Mouse (Mus musculus): ENCODE measurements around the gene Glipr2. TPM values are rescaled to one million over a fixed set of nuclear protein-coding genes. Genes with fewer than 3 reads are reported as not detected.

Gene Glipr2
- polyA plus RNA-seq, 1 experiment from 2014 or later, result 86.2 TPM

DNA sequence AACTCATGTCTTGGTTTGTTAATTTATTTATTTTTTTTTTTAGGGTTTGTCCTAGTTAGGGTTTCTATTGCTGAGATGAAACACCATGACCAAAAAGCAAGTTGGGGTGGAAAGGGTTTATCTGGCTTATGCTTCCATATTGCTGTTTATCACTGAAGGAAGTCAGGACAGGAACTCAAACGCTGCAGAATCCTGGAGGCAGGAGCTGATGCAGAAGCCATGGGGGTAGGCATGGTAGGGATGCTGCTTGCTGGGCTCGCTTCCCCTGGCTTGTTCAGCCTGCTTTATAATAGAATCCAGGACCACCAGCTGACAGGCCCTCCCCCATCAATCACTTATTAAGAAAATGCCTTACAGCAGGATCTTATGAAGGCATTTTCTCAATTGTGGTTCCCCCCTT lies 53.7 kb downstream of the Glipr2 start:
- Histone ChIP-seq H3K4me3 (replicated peaks) (no peak overlapping the region), H3K27me3 (no peaks in the 10 kb centered on the region), H3K9ac (replicated peaks) (no peak overlapping the region), H3K4me2 (no peak overlapping the region), H3K36me3 (peaks cover 2% of the 10 kb centered on the region; the same call in 1 of the 2 replicates), H3K9me3 (no peaks in the 10 kb centered on the region), H3K27ac (no peak overlapping the region), H3K4me1 (replicated peaks) (peaks cover 18% of the 10 kb centered on the region)
- WGBS, result 44% methylated on average over 2 of the region's 2 CpGs
- ATAC-seq (ENCODE audit: insufficient number of reproducible peaks, insufficient read depth, low FRiP score, low TSS enrichment, low read depth), result no peak

DNA sequence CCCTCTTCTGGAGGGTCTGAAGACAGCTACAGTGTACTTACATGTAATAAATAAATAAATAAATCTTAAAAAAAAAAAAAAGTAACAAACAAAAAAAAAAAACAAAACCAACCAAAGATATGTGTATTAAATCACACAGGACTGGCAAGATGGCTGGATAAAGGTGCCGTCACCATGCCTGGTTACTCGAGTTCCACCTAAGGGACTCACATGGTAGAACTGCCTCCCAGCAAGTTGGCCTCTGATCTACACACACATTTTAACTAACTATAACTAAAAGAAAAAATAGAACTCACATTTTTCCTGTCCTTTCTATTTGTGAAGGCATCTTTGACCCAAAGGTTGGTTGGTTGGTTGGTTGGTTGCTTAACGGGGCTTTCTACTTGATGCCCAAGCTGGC lies 54.6 kb downstream of the Glipr2 start:
- no peak overlapping the region for H3K27ac ChIP-seq
- H3K9ac ChIP-seq (replicated peaks), result peak overlapping the region; percentile 96
- no peaks in the 10 kb centered on the region for H3K27me3 ChIP-seq
- H3K4me2 ChIP-seq, result peak overlapping the region; percentile 96
- no peak for ATAC-seq (ENCODE audit: insufficient number of reproducible peaks, insufficient read depth, low FRiP score, low TSS enrichment, low read depth)
- WGBS, result 85% methylated on average over 3 of the region's 3 CpGs
- peak overlapping the region; percentile 99 for H3K4me3 ChIP-seq (replicated peaks)
- peaks cover 7% of the 10 kb centered on the region; the same call in 1 of the 2 replicates for H3K36me3 ChIP-seq
- peaks cover 18% of the 10 kb centered on the region for H3K4me1 ChIP-seq (replicated peaks)
- no peaks in the 10 kb centered on the region for H3K9me3 ChIP-seq

GRCm38 (mm10) chr4:44012376-44013367 lies 55.5 kb downstream of the Glipr2 start:
- Histone ChIP-seq H3K4me3 (replicated peaks) (peak overlapping the region; percentile 99), H3K36me3 (peaks cover 13% of the 10 kb centered on the region; the same call in 1 of the 2 replicates), H3K9ac (replicated peaks) (peak overlapping the region; percentile 96), H3K27me3 (no peaks in the 10 kb centered on the region), H3K4me1 (replicated peaks) (peaks cover 18% of the 10 kb centered on the region), H3K9me3 (no peaks in the 10 kb centered on the region), H3K4me2 (peak overlapping the region; percentile 96), H3K27ac (peak overlapping the region; percentile 72)
- ATAC-seq (ENCODE audit: insufficient number of reproducible peaks, insufficient read depth, low FRiP score, low TSS enrichment, low read depth), result peak; percentile 96
- WGBS, result under 1% methylated on average over 77 of the region's 77 CpGs

- H3K27me3 ChIP-seq, result no peaks in the 10 kb centered on the region
- H3K27ac ChIP-seq, result no peak overlapping the region
- ATAC-seq (ENCODE audit: insufficient number of reproducible peaks, insufficient read depth, low FRiP score, low TSS enrichment, low read depth), result no peak
- H3K9me3 ChIP-seq, result no peaks in the 10 kb centered on the region
- H3K4me1 ChIP-seq (replicated peaks), result peaks cover 18% of the 10 kb centered on the region
- 30% methylated on average over 11 of the region's 11 CpGs for WGBS
- H3K4me3 ChIP-seq (replicated peaks), result peak overlapping the region; percentile 99
- H3K4me2 ChIP-seq, result peak overlapping the region; percentile 96
- peaks cover 17% of the 10 kb centered on the region for H3K36me3 ChIP-seq
- peak overlapping the region; percentile 96 for H3K9ac ChIP-seq (replicated peaks)
Observed at GRCm38 (mm10) chr4:44013391-44014070, 56.3 kb downstream of the Glipr2 start.

- Histone ChIP-seq H3K9ac (replicated peaks) (no peak overlapping the region), H3K36me3 (peaks cover 42% of the 10 kb centered on the region), H3K27me3 (no peaks in the 10 kb centered on the region), H3K27ac (no peak overlapping the region), H3K4me1 (replicated peaks) (peaks cover 18% of the 10 kb centered on the region), H3K4me2 (no peak overlapping the region), H3K9me3 (no peaks in the 10 kb centered on the region), H3K4me3 (replicated peaks) (no peak overlapping the region)
- 89% methylated on average over 4 of the region's 4 CpGs for WGBS
- ATAC-seq (ENCODE audit: insufficient number of reproducible peaks, insufficient read depth, low FRiP score, low TSS enrichment, low read depth), result no peak
Observed at GRCm38 (mm10) chr4:44016071-44016470, 58.9 kb downstream of the Glipr2 start.

DNA sequence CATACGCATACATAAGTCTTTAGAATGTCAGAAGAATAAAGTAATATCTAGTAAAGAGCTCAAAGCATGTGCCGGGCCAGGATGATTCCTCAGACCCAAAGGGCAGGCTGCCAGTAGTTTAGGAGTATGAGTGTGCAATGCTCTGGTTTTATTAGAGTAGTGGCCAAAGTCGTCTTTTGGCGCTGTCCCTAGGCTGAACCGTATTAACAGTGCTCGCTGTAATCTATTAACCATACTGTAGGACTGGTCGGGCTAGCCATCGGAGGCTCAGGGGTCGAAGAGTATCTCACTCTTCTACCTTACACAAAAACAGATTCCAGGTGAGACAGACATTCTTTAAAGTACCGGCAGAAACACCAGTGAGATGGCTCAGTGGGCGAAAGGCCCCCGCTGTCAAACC lies 59.6 kb downstream of the Glipr2 start:
- H3K4me3 ChIP-seq (replicated peaks), result no peak overlapping the region
- peaks cover 17% of the 10 kb centered on the region for H3K4me1 ChIP-seq (replicated peaks)
- no peak for ATAC-seq (ENCODE audit: insufficient number of reproducible peaks, insufficient read depth, low FRiP score, low TSS enrichment, low read depth)
- 91% methylated on average over 12 of the region's 12 CpGs for WGBS
- no peak overlapping the region for H3K27ac ChIP-seq
- H3K36me3 ChIP-seq, result peaks cover 49% of the 10 kb centered on the region
- no peaks in the 10 kb centered on the region for H3K27me3 ChIP-seq
- H3K9me3 ChIP-seq, result no peaks in the 10 kb centered on the region
- H3K9ac ChIP-seq (replicated peaks), result no peak overlapping the region
- H3K4me2 ChIP-seq, result no peak overlapping the region

DNA sequence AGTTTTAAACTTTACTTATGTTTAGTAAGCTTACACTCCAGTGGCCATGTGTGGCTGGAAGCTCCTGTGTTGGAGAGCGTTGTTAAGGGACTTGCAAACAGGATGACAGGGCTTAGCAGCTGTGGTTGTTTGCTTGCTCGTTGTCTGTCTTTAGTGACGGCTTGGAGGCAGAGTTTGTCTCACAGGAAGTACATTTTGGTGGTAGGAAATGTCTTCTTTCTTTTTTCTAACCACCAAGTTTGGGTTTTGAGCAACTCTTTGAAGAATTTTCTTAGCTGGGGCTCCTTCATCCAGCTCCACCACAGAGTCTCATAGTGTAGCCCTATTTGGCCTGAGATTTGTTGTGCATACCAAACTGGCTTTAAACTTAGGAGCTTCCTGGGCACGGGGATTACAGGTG lies 65.1 kb downstream of the Glipr2 start:
- Histone ChIP-seq H3K4me2 (no peak overlapping the region), H3K4me3 (replicated peaks) (no peak overlapping the region), H3K27ac (no peak overlapping the region), H3K4me1 (replicated peaks) (no peaks in the 10 kb centered on the region), H3K9me3 (no peaks in the 10 kb centered on the region), H3K36me3 (peaks cover 92% of the 10 kb centered on the region), H3K9ac (replicated peaks) (no peak overlapping the region), H3K27me3 (no peaks in the 10 kb centered on the region)
- WGBS, result 77% methylated on average over 4 of the region's 4 CpGs
- ATAC-seq (ENCODE audit: insufficient number of reproducible peaks, insufficient read depth, low FRiP score, low TSS enrichment, low read depth), result no peak

DNA sequence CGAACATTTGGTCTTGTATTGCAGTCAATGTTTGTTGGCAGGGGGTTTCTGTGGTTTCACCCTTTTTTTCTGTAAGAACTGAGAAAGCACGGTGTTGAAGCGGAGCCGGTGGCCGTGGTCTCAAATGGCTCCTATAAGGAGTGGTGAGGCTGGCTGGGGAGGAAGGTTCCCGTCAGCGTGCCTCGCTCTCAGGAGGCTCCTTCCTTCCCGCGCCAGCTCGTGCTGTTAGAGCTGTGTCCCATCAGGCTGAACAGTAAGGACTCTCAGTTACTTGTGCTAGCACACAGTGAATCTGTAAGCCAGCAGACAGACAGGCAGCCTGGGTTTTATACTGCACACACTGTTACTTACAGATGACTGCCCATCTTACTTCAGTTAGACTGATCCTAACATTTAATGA lies 65.6 kb downstream of the Glipr2 start:
- Histone ChIP-seq H3K4me2 (no peak overlapping the region), H3K9ac (replicated peaks) (no peak overlapping the region), H3K9me3 (no peaks in the 10 kb centered on the region), H3K27ac (no peak overlapping the region), H3K4me3 (replicated peaks) (no peak overlapping the region), H3K27me3 (no peaks in the 10 kb centered on the region), H3K36me3 (peaks cover 96% of the 10 kb centered on the region), H3K4me1 (replicated peaks) (no peaks in the 10 kb centered on the region)
- no peak for ATAC-seq (ENCODE audit: insufficient number of reproducible peaks, insufficient read depth, low FRiP score, low TSS enrichment, low read depth)
- 93% methylated on average over 11 of the region's 11 CpGs for WGBS

DNA sequence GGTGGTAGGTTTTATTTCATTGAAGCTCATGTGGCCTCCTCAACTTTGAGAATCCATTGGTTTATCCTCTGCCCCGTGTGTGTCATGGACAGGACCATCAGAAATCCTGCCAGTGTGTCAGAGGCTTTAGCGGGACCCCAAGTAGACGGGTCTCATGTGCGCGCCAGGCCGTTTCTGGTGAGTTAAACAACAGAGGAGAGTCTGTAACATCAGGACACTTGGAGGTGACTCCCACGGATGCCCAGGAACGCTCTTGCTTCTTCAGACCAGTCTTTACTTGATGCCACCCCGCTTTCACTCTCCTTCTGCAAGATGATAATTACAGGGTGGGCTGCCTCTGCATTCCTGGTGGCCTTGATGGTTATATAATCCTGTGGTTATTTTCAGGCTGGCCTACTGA lies 66.5 kb downstream of the Glipr2 start:
- H3K4me2 ChIP-seq, result no peak overlapping the region
- H3K27ac ChIP-seq, result no peak overlapping the region
- H3K27me3 ChIP-seq, result no peaks in the 10 kb centered on the region
- no peaks in the 10 kb centered on the region for H3K9me3 ChIP-seq
- H3K4me3 ChIP-seq (replicated peaks), result no peak overlapping the region
- no peak overlapping the region for H3K9ac ChIP-seq (replicated peaks)
- no peak for ATAC-seq (ENCODE audit: insufficient number of reproducible peaks, insufficient read depth, low FRiP score, low TSS enrichment, low read depth)
- peaks cover 99% of the 10 kb centered on the region for H3K36me3 ChIP-seq
- 93% methylated on average over 9 of the region's 9 CpGs for WGBS
- H3K4me1 ChIP-seq (replicated peaks), result no peaks in the 10 kb centered on the region

DNA sequence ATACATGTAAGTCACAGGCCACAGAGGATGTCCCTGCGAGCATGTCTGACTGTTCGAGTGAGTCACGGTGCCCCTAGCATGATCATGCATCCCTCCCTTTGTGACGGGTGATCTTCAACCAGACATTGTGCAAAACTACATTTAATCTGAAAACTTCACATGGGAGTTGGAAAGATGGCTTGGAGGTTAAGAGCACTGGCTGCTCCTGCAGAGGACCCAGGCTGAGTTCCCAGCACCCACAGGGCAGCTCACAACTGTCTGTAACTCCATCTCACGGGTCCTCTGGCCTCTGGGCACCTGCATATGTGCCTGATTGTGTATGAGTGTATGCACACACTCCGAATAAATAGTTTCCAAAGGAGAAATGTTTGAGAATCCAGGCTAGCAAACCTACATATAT lies 67.0 kb downstream of the Glipr2 start:
- 95% methylated on average over 6 of the region's 6 CpGs for WGBS
- no peak overlapping the region for H3K4me3 ChIP-seq (replicated peaks)
- no peak overlapping the region for H3K4me2 ChIP-seq
- H3K9ac ChIP-seq (replicated peaks), result no peak overlapping the region
- no peaks in the 10 kb centered on the region for H3K9me3 ChIP-seq
- no peaks in the 10 kb centered on the region for H3K27me3 ChIP-seq
- no peak for ATAC-seq (ENCODE audit: insufficient number of reproducible peaks, insufficient read depth, low FRiP score, low TSS enrichment, low read depth)
- peaks cover 99% of the 10 kb centered on the region for H3K36me3 ChIP-seq
- H3K27ac ChIP-seq, result no peak overlapping the region
- H3K4me1 ChIP-seq (replicated peaks), result no peaks in the 10 kb centered on the region

DNA sequence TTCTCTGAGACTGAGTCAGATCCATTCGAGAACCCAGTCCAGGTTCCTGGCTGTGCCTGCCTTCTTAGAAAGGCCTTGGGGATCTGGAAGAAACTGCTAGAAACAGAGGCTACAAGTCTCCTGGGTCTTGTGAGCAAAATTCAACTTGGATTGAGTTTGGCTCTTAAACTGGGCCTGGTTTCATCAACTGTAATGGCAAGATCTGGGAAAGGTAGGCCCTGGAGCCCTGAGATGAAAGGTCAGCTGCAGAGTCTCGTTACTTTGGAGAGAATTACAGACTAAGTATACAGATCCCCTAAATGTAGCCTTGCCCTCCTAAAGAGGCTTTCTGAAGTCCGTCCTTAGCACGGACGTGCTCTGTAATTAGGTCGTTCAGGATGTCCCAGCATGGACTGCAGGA lies 68.4 kb downstream of the Glipr2 start:
- WGBS, result 69% methylated on average over 6 of the region's 6 CpGs

More for the DNA sequence above, 68.4 kb downstream of the Glipr2 start:
- Histone ChIP-seq H3K4me3 (replicated peaks) (no peak overlapping the region), H3K36me3 (peaks cover 99% of the 10 kb centered on the region), H3K27ac (no peak overlapping the region), H3K9me3 (no peaks in the 10 kb centered on the region), H3K4me2 (no peak overlapping the region), H3K9ac (replicated peaks) (no peak overlapping the region), H3K27me3 (no peaks in the 10 kb centered on the region), H3K4me1 (replicated peaks) (no peaks in the 10 kb centered on the region)
- no peak for ATAC-seq (ENCODE audit: insufficient number of reproducible peaks, insufficient read depth, low FRiP score, low TSS enrichment, low read depth)

Data from limb, embryonic 12.5 days (tissue).